Mouse (Mus musculus) right cerebral cortex, postnatal 36 days (tissue): Measurements from ENCODE around the gene Nr3c2.
A peak's percentile ranks its signal among the peaks of the same experiment; 100 is the strongest.

ENCODE experiments used
- DNase-seq, 2 experiments: peaks; one replicate each; pipeline ENCODE4 v3.0.0; 2022; ENCODE audit warnings: low spot score in 2 of 2, mixed read lengths in 1 of 2

Nr3c2 gene

DNA sequence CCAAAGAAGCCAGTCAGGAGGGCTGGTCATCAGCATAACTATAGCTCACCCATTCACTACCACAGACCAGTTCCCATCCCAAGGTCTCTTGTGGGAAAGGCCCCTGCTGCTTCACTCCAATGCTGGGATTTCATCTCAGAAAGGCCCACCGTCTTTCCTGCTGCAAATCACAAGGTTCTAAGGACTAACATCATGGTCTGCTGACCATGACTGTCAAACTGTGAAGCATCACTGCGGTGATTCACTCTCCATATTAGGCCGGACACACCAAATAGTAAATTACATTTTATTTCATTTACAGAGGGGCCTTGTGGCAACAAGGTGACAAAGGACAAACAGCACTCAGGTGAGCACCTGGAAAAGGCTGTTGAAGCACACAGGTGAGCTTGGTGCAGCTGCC is 350.9 kb downstream of the Nr3c2 start:
- no peak for DNase-seq

DNA sequence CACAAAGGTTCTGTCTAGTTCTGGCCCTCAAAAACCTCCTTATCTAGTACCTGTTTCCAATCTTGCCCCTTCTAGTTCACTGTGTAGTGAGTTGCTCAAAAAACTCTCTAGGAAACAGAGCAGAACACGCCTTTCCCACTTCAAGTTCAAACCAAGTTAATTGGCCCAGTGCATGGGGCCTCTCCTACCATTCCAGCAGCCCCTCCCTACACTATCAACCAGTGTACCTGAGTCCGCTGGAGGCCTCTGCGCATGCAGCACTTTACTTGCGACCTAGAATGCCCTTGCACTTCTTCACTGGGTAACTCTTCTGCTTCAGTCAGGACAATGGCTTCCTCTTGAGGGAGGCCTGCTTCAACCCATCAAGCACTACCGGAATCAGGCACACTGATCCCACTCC is 351.9 kb downstream of the Nr3c2 start:
- no peak for DNase-seq

DNA sequence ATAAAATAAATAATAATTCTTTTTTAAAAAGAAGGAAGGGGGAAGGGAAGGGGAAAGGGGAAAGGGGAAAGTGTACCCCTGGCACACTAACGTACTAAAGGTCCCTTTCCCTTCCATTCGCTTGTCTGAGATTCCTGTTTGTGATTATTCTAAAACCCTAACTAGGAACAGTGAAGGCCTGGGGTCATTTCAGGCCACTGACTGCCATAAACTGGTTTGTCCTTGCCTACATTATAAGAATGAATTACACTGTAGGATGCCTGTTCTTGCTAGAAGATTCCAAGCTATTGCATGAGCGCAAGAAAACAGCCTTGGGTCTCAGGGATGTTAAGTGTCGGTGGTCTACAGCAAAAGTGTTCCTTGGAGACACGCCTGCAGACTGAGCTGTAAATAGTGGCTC is 355.2 kb downstream of the Nr3c2 start:
- DNase-seq, result no peak

DNA sequence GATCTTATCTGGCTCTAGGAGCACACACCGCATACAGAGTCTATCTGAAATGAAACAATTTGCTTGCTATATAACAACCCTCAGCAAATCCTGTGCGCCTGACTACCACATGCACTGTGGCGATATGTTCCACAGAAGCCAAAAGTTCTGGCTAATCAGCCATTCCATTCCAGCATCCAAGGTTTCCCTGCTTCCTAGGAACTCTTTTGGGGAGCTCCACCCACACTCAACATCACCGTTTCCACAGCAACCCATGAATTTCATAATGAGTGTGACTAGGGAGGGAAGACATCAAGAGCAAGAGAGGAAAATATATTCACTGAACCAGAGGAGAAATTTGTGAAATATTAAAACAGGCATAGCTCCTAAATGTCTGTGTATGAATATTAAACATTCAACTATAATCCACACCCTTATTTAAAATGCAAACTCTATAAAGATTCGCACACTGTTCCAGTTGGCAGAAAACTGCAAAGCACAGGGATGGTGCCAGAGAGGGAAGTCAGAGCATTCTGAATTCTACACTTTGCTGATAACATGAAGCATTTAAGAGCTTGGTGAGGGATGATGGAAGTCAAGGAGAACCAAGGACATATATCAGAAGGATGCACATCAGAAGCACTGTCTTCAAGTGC is 357.3 kb downstream of the Nr3c2 start:
- peak; percentile 47 to 71 for DNase-seq

DNA sequence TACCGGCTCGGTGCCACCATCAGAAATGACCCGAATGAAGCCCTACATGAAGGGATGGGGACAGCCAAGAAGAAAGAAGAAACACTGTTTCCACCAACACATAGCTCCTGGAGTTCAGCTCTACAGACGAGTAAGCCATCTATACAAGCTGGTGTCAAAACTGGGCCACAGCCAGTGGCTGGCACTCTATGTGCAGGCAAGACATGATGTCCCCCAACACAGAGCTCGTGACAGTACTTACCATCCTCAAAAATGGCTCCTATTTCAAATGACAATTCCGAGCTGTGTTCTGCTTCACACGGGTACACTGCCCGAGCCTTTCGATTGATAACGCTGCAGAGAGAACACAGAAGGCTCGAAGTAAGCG is 357.8 kb downstream of the Nr3c2 start:
- peak in 1 of 2 experiments; percentile 34 for DNase-seq

DNA sequence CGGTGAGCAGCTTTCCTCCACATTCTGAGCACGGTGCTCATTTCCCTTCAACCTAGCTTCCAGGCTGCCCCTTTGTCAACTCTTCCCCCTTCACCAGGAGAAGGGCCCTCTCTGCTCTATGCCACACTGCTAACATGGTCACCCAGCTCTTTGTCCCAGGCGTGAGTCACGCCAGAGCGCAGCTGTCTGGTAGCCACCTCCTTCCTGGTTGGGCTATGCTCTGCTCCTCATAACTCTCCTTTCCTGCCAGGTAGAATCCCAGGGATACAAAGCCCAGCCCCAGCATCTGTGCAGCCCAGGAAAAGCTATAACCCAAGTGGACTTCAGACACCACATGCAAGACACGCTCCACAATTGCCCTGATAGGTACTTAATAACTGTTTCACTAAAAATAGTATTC is 362.0 kb downstream of the Nr3c2 start:
- DNase-seq, result no peak

DNA sequence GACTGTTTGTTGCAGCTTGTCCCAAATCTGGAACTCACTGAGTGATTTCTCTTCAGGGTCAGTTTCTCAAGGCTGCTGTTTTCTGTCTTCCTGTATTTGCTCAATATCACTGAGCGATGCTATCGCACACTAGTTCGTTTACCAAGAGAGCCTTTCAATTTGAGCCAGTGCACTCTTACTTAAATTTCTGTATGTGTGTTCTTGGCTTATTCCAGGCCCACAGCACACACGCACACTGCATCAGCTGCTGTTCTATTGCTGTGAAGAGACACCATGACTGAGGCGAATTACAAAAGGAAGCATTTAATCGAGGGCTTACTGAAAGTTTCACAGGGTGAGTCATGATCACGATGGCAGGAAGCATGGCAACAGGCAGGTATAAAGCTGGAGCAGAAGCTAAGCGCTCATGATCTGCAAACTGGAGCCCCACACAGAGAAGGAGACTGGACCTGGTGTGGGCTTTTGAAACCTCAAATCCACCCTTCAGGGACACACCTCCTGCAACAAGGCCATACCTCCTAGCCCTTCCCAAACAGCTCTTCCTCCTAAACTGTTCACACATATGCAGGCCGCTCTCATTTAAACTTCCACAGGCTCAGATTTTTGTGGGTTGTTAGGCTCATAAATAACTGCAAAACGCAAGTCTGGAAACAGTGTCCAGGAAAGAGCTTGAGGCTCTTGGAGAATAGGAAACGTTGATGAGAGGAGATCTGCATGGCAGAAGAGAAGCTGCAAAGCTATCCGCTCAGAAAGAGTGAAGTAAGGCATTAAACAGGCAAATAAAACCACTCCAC is 363.2 kb downstream of the Nr3c2 start:
- DNase-seq, result no peak

DNA sequence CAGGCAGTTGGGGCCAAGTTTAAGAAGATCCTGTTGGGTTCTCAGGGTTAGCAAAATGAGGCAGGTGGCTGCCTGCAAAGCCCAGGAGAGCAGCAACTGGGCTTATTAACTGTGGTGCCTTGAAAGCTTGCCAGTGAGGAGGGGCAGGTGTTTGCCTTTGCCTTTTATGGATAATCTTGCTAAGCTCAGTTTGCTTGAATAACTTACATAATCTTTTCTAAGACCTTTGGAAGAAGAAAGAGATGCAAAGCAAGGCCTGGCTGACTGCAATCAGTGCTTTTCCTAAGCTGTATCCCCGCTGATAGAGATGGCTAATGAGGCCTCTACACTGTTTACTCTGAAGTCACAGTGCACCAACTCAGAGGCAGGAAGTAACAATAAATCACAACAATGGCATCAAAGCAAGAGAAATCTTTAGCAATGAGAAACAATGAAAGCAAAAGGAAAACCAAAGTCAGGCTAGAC is 368.7 kb downstream of the Nr3c2 start:
- no peak for DNase-seq

DNA sequence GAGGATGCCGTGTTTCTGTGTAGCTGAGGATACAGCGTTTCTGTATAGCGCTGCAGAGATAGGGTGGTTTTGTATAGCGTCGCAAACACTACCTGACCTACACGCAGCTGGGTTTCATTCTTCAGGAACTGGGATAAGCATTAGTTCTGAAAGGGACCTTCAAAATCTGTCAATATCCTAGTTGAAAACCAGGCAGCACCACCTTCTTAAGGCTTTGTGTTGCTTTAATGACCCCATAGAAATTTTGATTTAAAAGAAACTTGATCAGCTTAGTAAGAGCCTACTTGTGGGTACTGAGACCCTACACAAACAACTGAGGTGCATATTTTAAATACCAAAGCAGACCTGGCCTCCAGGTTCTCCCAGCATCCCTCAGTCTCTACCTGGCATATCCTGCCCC is 372.9 kb downstream of the Nr3c2 start:
- no peak for DNase-seq

DNA sequence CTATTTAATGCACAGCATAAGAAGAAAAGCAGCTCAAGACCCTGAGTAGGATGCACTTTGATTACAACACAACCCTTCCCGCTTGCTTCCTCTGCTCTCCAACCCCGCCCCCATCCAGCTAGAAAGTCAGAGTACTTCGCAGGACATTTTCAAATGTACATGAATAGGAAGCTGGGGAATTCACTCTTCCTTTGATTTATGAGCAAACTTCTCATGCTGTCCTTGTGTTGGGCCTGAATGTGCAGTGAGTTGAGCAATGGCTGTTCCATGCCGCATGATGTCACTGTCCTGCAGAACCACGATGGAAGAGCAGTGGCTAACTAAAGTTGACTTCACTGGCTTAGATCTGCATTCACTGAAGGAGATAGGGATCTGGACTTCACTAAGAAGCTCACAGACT is 376.3 kb downstream of the Nr3c2 start:
- DNase-seq, result no peak

DNA sequence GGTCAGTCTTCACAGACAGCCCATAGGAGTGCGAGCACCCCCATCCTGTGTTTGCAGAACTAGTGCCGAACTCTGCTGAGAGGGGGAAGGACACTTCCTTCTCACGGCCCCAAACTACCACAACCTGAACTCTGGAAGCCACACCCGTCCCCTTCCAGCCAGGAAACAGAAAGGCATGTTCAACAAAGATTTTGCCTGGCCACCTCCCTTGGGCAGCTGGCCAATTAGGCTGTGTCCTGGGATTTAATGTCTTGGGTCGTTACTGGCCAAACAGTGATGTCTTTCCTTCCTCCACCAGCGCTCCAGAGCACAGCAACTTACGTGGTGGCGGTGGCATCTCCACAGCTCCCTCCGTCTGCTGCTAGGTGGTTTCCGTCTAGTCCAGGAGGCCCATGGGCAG is 377.6 kb downstream of the Nr3c2 start:
- DNase-seq, result no peak

DNA sequence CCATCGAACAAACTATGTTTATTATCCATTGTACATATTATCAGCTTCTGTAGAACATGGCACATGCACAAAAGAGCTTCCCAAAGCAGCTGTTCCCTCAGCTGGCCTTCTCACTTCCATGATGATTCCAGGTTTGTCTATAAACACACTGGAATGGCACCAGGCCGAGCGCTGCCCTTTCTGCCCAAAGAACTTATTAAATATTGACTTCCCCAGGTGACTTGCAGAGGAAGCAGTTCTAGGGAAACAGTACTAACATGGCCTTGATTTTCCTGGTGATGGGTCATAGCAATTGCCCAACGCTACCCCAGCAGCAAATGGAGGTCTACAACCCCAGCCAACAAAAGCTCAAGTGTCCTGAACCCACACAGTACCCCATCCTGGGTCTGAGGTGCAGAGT is 379.0 kb downstream of the Nr3c2 start:
- no peak for DNase-seq

DNA sequence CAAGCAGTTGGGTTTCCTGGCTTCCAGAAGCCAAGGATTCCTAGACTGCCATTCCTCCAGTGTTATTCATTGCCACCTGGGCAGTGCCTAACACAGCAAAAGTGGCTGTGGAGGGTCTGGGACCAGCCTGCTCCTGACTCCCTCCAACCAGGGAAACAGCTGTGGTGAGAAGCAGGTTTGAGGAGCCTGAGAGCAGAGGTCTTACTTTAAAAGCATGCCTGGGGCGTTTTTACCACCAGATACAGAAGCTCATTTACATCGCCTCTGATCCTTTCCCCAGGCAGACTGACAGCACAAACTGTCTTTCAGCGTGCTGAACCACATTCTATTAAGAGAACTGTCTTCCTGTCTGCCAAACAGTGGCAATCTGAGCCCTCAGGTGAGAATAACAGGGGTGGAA is 380.7 kb downstream of the Nr3c2 start:
- DNase-seq, result no peak

DNA sequence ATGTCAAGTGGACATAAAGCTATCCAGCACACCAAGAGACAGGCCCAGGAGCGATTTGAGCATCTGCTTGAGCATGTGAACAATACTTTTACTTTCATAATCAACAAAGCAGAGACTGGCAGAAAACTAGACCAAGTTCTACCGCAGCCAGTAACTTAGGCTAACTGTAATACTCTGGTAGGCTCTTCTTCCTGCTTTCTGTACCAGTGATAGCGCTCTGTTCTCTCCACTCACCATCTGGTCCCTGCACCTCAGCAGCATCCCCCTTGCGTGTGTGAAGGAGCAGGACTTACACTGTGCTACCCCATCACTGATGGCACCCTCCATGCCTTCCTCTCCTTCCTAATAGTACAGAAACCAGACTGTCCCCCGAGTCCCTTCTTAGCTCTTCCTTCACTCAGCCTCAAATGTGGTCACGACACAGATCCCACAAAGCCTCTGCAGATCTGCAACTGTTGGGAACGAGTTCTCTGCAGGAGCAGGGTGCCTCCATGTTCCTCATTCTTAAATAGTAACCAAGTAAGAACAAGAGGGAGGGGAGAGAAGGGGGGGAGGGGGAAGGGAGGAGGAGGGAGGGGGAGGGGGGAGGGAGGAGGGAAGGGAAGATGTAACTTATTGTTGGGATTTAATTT is 383.5 kb downstream of the Nr3c2 start:
- no peak for DNase-seq

DNA sequence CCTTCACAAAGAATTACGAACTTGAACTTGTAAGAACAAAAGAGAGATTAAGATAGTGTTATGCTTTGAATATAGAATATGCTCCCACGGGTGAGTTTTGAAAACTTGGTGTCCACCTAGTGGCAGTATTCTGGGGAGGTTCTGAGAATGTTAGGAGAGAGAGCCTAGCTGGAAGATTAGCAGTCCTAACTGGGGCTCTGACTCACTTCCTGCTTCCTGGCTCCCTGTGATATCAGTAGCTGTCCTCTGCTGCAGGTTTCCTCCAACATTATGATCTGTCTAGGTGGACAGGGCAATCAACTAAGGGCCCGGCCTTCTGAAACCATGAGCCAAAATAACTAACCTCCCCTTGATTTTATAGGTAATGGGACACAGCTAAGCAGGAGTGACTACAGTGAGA is 385.2 kb downstream of the Nr3c2 start:
- no peak for DNase-seq

DNA sequence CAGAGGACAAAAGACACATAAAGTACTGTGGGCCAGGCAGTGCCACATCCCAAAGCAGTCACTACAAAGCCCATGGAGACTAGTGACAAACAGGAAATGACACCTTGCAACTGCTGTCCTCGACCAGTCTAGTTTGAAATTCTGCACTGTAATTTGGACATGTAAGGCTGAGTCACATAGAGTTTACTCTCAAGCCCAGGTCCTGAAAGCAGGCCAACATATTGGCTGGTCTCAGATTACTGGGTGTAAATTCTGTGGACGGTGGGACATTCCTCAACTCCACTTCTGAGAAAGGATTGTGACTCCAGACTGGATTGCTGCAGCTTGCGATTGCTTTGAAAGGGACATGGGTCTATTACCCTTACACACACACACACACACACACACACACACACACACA is 388.8 kb downstream of the Nr3c2 start:
- no peak for DNase-seq

DNA sequence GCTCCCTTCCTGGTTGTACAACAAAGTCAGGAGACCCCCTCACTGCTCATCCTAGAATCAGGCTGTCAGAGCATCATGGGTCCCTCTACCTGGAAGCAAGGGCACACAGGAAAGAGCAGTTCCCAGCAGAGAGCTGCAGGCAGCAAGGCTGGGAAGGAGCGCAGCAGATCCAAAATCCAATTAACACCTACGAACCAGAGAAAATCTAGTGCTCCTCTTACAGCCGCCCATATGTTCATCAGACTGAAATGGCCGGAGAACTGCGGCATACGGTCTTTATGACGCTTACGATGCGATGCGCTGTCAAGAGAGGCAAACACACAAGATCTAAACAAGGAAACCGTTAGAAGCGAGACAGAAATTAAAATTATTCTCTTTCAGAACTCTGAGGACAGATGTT is 389.2 kb downstream of the Nr3c2 start:
- no peak for DNase-seq

DNA sequence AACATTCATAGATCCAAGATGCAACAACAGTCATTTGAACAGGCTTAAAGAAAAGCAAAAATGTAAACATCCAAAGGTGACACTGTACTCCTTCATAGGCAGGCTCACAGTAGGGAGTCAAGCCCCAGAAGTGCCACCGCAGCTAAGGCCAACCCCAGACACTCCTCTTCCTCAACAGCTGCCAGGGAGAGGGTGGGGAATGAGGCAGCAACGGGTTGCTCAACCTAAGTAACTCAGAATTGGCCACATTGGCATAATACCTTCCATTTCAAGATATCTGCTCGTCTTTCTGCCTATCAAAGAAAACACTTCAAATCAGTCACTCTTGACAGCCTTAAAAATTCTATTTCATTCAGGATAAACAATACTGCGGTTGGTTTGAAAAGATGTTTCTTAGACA is 392.9 kb downstream of the Nr3c2 start:
- DNase-seq, result no peak

DNA sequence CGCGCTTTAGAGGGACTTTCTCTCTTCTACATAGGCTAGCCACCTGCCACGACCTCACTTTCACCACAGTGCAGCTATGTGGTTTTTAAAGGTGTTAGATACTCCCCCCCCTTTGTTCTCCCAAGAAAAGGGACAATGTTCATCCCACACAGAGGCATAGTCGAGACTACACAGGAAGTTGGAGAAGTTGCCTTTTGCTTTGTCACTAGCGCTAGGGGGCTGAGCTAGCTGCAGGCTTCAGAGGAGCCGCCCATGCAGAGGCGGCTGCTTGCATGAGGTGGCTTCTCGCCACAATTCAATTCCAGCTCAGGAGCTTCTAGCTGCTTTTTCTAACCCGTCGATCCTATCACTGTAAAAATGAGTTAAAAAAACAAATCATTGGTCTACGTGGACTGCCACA is 393.4 kb downstream of the Nr3c2 start:
- peak in 1 of 2 experiments; percentile 60 for DNase-seq

DNA sequence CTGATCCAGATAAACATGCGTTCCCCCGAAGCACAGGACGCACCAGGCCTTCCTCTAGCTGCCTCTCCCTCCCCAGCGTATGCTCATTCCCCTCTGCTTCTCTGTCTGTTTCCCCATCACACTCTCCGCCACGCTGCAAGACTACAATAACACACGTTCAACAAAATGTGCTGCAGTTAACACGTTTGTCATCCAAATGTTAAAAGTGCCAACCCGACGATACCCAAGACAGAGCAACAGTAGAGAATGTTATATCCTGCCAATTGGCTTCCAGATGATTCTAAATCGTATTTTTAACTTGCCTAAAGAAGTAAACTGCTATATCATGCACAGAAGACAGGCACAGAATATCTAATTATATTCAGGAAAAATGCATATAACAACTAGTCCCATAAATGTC is 395.4 kb downstream of the Nr3c2 start:
- DNase-seq, result no peak
